ENCODE assay signal across 7 mouse cellular contexts in the genomic region with DNA sequence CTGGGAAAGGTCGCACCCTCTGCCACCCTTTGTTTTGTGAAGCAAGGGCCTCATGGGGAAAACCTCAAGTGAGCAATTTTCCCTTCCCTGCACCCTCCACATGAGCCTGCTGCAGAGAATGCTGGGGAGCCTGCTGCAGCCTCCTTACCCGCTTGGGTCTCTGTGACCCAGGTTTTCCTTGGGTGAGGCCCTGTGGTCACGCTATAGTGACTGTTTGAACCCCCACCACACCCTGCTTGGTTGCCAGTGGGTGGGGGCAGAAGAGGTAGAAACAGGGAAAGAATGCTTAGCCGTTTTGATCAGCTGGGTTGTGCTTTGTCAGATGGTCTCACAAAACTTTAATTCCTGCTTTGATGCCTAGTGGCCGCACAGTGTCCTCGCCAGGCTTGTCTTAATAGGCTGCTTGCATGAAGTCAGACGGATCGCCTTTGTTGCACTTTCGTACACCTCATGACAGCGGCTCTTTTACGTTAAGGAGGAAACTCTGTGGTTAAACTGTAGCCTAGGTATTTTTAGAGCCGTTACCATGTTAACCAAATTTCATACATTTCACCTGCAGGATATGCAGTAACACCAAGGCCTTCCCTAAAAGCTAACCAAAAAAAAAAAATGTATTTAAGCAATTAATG.
A peak's percentile ranks its signal among the peaks of the same experiment; 100 is the strongest.
DNase-seq lines count a peak whose midpoint lies in the region; TF ChIP-seq lines count a peak whose summit lies in the region.

No protein-coding gene starts in this region.

- TF ChIP-seq CTCF in olfactory bulb, adult 2 months (IDR thresholded peaks at IDR 0.05; ENCODE audit: insufficient read depth, low read depth, low read length), result no peak

- TF ChIP-seq POLR2A in olfactory bulb, adult 2 months (IDR thresholded peaks at IDR 0.05; ENCODE audit: insufficient read depth, low read depth, low read length), result no peak

- H3K4me3 ChIP-seq in olfactory bulb, adult 2 months (ENCODE audit: insufficient read depth, low read depth, low read length), result no peak overlapping the region

- peak; percentile 80 for DNase-seq in CD4-positive, CD25-positive, alpha-beta regulatory T cell, adult 2 months (ENCODE audit: low read depth, low spot score)
- DNase-seq in T-cell, adult 2 months (ENCODE audit: low spot score), result peak; percentile 54
- peak; percentile 4 to 41 for DNase-seq in kidney, postnatal 25 days
- DNase-seq in cerebellum, adult 18-20 months, result no peak
- DNase-seq in layer of hippocampus, postnatal 25 days (ENCODE audit: extremely low spot score in 1 of 2, low spot score in 1 of 2), result no peak
- no peak for DNase-seq in left cerebral cortex, postnatal 25 days (ENCODE audit: low spot score in 2 of 2)

- H3K4me1 ChIP-seq in olfactory bulb, adult 2 months (ENCODE audit: control insufficient read depth, insufficient read depth, low read length), result peaks cover 10% of the 10 kb centered on the region

- peak overlapping the region; percentile 64 for H3K27ac ChIP-seq in olfactory bulb, adult 2 months (ENCODE audit: insufficient read depth, low read depth, low read length)

- intact Hi-C loops in left cerebral cortex, postnatal 25 days (cut with DNase I), result loop anchor here (5.0 to 10.0 kb wide), 2 partner anchors 110 to 718 kb away; no protein-coding TSS in a partner anchor

- WGBS in olfactory bulb, adult 2 months, result 50% methylated on average over 12 of the region's 12 CpGs

Comparison
In these comparisons a context has a peak if more than half of its experiments do, and no peak if none do; other contexts are left out.
1. DNase-seq: peak in CD4-positive, CD25-positive, alpha-beta regulatory T cell, adult 2 months (single experiment), T-cell, adult 2 months (single experiment) and kidney, postnatal 25 days (2 of 2); none in cerebellum, adult 18-20 months (0 of 2), layer of hippocampus, postnatal 25 days (0 of 2) and left cerebral cortex, postnatal 25 days (0 of 2).